Mouse (Mus musculus): ENCODE data around the gene Dnaaf3.
A peak's percentile ranks its signal among the peaks of the same experiment; 100 is the strongest.

The Dnaaf3 gene

GRCm38 (mm10) chr7:4521231-4522003 is 10.8 kb downstream of the Dnaaf3 start:
- DNase-seq (ENCODE audit: low spot score) = no peak

- DNase-seq (ENCODE audit: low spot score) = no peak
These were observed 13.8 kb downstream of the Dnaaf3 start for GRCm38 (mm10) chr7:4518487-4518886.

GRCm38 (mm10) chr7:4516332-4517050 is 15.8 kb downstream of the Dnaaf3 start, which contains the start of gene Tnnt1:
Gene Tnnt1 (minus strand): TSS chr7:4516382.
- no peak for DNase-seq (ENCODE audit: low spot score)

GRCm38 (mm10) chr7:4515853-4516252 is 16.4 kb downstream of the Dnaaf3 start:
- no peak for DNase-seq (ENCODE audit: low spot score)

GRCm38 (mm10) chr7:4513829-4514712 is 18.2 kb downstream of the Dnaaf3 start:
- no peak for DNase-seq (ENCODE audit: low spot score)

- DNase-seq (ENCODE audit: low spot score) = no peak
These were observed 19.0 kb downstream of the Dnaaf3 start for GRCm38 (mm10) chr7:4513236-4513635.

GRCm38 (mm10) chr7:4511489-4512224 is 20.6 kb downstream of the Dnaaf3 start:
- DNase-seq (ENCODE audit: low spot score) = no peak

- peak; percentile 64 for DNase-seq (ENCODE audit: low spot score)
These were observed 22.2 kb downstream of the Dnaaf3 start for GRCm38 (mm10) chr7:4509863-4510608.

GRCm38 (mm10) chr7:4508739-4509116 is 23.5 kb downstream of the Dnaaf3 start:
- no peak for DNase-seq (ENCODE audit: low spot score)

GRCm38 (mm10) chr7:4508062-4508738 is 24.1 kb downstream of the Dnaaf3 start:
- no peak for DNase-seq (ENCODE audit: low spot score)

GRCm38 (mm10) chr7:4507220-4507619 is 25.0 kb downstream of the Dnaaf3 start:
- no peak for DNase-seq (ENCODE audit: low spot score)

- no peak for DNase-seq (ENCODE audit: low spot score)
These were observed 27.4 kb downstream of the Dnaaf3 start for GRCm38 (mm10) chr7:4504646-4505435.

- no peak for DNase-seq (ENCODE audit: low spot score)
These were observed 28.4 kb downstream of the Dnaaf3 start for GRCm38 (mm10) chr7:4503858-4504257.

- DNase-seq (ENCODE audit: low spot score) = no peak
These were observed 29.2 kb downstream of the Dnaaf3 start for GRCm38 (mm10) chr7:4503100-4503499.

- no peak for DNase-seq (ENCODE audit: low spot score)
These were observed 29.7 kb downstream of the Dnaaf3 start for GRCm38 (mm10) chr7:4502421-4503090.

GRCm38 (mm10) chr7:4501558-4502397 is 30.5 kb downstream of the Dnaaf3 start, which contains the start of gene Ppp1r12c:
Gene Ppp1r12c (minus strand): TSS chr7:4501680.
- DNase-seq (ENCODE audit: low spot score) = peak; percentile 95

- DNase-seq (ENCODE audit: low spot score) = peak; percentile 57
These were observed 31.3 kb downstream of the Dnaaf3 start for GRCm38 (mm10) chr7:4500892-4501471.

- DNase-seq (ENCODE audit: low spot score) = no peak
These were observed 33.2 kb downstream of the Dnaaf3 start for GRCm38 (mm10) chr7:4499034-4499433.
